14 mouse cellular contexts compared by ENCODE assay signal in the genomic region with DNA sequence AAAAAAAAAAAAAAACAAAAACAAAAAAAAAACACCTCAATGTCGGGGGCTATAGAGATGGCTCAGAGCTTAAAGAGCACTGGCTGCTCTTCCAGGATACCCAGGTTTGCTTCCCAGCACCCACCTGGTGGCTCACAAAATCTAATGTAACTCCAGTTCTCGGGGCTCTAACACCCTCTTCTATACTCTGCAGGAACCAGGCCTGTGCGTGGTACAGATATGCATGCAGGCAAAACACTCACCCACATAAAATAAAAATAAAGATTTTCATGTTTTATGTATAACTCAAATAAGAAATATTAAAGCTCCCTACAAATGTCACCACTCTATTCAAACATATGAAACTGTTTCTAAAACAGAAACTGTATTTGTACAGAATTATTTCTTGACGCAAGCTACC.
DNase-seq lines count a peak whose midpoint lies in the region.
"Had no signal": no experiment of that assay in that cellular context is flagged by ENCODE, and none has a peak within 500 bp of the region (broad histone marks: within the 10 kb centered on the region; RNA-seq: fewer than 3 reads in every experiment).

No protein-coding gene starts in this region.

- DNase-seq in right cerebral cortex, adult 18-20 months, result peak; percentile 37
- no peak for DNase-seq in right cerebral cortex, postnatal 10 days (ENCODE audit: low spot score in 2 of 2)
- peak; percentile 60 for DNase-seq in brain, adult 2 months (ENCODE audit: low read depth, low spot score)
- peak; percentile 32 for DNase-seq in telencephalon, adult 2 months (ENCODE audit: low read depth, low spot score)
- no peak for DNase-seq in layer of hippocampus, adult 8-10 months (ENCODE audit: low spot score in 2 of 2)
- DNase-seq: adrenal gland, adult 2 months; adrenal gland, postnatal 10 days; adrenal gland, postnatal 25 days; cerebellum, adult 11-12 months; cerebellum, adult 2 months; cerebellum, adult 9-10 months; cerebellum, postnatal 10 days; cerebellum, postnatal 25 days; forebrain, postnatal 0 days had no signal

Comparison
In these comparisons a context has a peak if more than half of its experiments do, and no peak if none do; other contexts are left out.
1. DNase-seq: peak in right cerebral cortex, adult 18-20 months (single experiment), brain, adult 2 months (single experiment) and telencephalon, adult 2 months (single experiment); none in right cerebral cortex, postnatal 10 days (0 of 2) and layer of hippocampus, adult 8-10 months (0 of 2).